Mouse (Mus musculus) E14TG2a.4 (cell line): Measurements from ENCODE around the gene Pcbp3.

Experiments used
- CTCF ChIP-seq: conservative IDR thresholded peaks from 2 replicates; pipeline ENCODE4 v1.5.1; 2014; ENCODE audit warnings: low read length
- NANOG ChIP-seq: IDR thresholded peaks from 2 replicates; pipeline ENCODE4 v1.6.1; 2014; ENCODE audit warnings: borderline replicate concordance, low read length, mixed read lengths

DNA sequence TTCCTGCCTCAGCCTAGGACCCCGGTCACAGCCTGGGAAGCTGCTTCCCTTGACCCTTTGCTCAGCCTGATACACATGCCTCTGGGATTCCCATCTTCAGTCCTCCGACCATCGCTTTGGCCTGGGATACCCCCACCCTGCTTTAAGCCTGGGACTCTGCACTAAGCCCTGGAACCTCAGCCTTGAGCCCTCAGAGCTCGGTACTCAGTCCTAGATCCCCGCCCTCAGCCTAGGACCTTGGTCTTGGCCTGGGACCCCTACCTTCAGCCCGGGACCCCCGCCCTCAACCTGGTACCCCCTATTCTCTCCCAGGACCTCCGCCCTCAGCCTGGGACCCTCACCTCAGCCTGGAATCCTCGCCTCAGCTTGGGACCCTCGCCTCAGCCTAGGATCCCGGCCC, 531 bp downstream of the Pcbp3 start:
- TF ChIP-seq CTCF (no peak), NANOG (no peak)
